Mouse (Mus musculus): Measurements from ENCODE around the gene Cxxc4.

GRCm38 (mm10) chr3:134303492-134303808 lies 67.2 kb downstream of the Cxxc4 start:
- TF ChIP-seq ZNF384 (IDR thresholded peaks at IDR 0.05; ENCODE audit: low read depth, low read length) = no peak
- no peak for TF ChIP-seq HCFC1 (IDR thresholded peaks at IDR 0.05; ENCODE audit: borderline replicate concordance, insufficient read depth, low read length)
- TF ChIP-seq MAFK (IDR thresholded peaks at IDR 0.05; ENCODE audit: insufficient read depth, low read depth, low read length) = no peak
- no peak for TF ChIP-seq CHD2 (IDR thresholded peaks at IDR 0.05; ENCODE audit: low read depth, low read length)
- no peak for TF ChIP-seq ZC3H11A (IDR thresholded peaks at IDR 0.05; ENCODE audit: borderline replicate concordance, low read depth, low read length)
